Mouse (Mus musculus): ENCODE results near the gene Gm6358. TPM values are rescaled to one million over a fixed set of nuclear protein-coding genes. Genes with fewer than 3 reads are reported as not detected.

Gm6358 gene
- polyA plus RNA-seq (2012; rRNA removed; ENCODE audit: low replicate concordance) = not detected in 2 replicates

GRCm38 (mm10) chr16:89140551-89140950 is at the start of gene Gm6358:
Gene Gm6358, plus strand, starts transcription at chr16:89140851.

GRCm38 (mm10) chr16:89150786-89151185 is 10.1 kb downstream of the Gm6358 start, which contains the start of gene Gm10061:
Gene Gm10061, plus strand, starts transcription at chr16:89151086.

GRCm38 (mm10) chr16:89157652-89158051 is 17.0 kb downstream of the Gm6358 start, which contains the start of gene Gm9789:
Gene Gm9789, plus strand, starts transcription at chr16:89157952.

GRCm38 (mm10) chr16:89169190-89169589 is 28.5 kb downstream of the Gm6358 start, which contains the start of gene Gm7735:
Gene Gm7735, plus strand, starts transcription at chr16:89169490.

GRCm38 (mm10) chr16:89174435-89174834 is 33.8 kb downstream of the Gm6358 start, which contains the start of gene 1110057P08Rik:
Gene 1110057P08Rik, plus strand, starts transcription at chr16:89174735.

Other genes starting within 250 kb of the Gm6358 start
- not detected in 2 replicates for gene Krtap19-5, start 244.4 kb upstream of the Gm6358 start, polyA plus RNA-seq (2012; rRNA removed; ENCODE audit: low replicate concordance)
- not detected in 2 replicates for gene Krtap19-9b, start 208.6 kb upstream of the Gm6358 start, polyA plus RNA-seq (2012; rRNA removed; ENCODE audit: low replicate concordance)
- not detected in 2 replicates for gene Krtap16-3, start 178.0 kb upstream of the Gm6358 start, polyA plus RNA-seq (2012; rRNA removed; ENCODE audit: low replicate concordance)
- not detected in 2 replicates for gene Krtap22-2, start 130.1 kb upstream of the Gm6358 start, polyA plus RNA-seq (2012; rRNA removed; ENCODE audit: low replicate concordance)
- not detected in 2 replicates for gene Gm10229, start 125.6 kb upstream of the Gm6358 start, polyA plus RNA-seq (2012; rRNA removed; ENCODE audit: low replicate concordance)
- gene Krtap6-1, start 109.2 kb upstream of the Gm6358 start, polyA plus RNA-seq (2012; rRNA removed; ENCODE audit: low replicate concordance) = not detected in 2 replicates
- gene Gm10228, start 99.4 kb upstream of the Gm6358 start, polyA plus RNA-seq (2012; rRNA removed; ENCODE audit: low replicate concordance) = not detected in 2 replicates
- gene Krtap6-5, start 93.0 kb upstream of the Gm6358 start, polyA plus RNA-seq (2012; rRNA removed; ENCODE audit: low replicate concordance) = not detected in 2 replicates
- not detected in 2 replicates for gene 1110025L11Rik, start 76.8 kb upstream of the Gm6358 start, polyA plus RNA-seq (2012; rRNA removed; ENCODE audit: low replicate concordance)
- not detected in 2 replicates for gene Krtap6-3, start 56.8 kb upstream of the Gm6358 start, polyA plus RNA-seq (2012; rRNA removed; ENCODE audit: low replicate concordance)
- gene Gm10061, start 10.2 kb downstream of the Gm6358 start, polyA plus RNA-seq (2012; rRNA removed; ENCODE audit: low replicate concordance) = not detected in 2 replicates
- gene Gm9789, start 17.1 kb downstream of the Gm6358 start, polyA plus RNA-seq (2012; rRNA removed; ENCODE audit: low replicate concordance) = not detected in 2 replicates
- not detected in 2 replicates for gene Gm7735, start 28.6 kb downstream of the Gm6358 start, polyA plus RNA-seq (2012; rRNA removed; ENCODE audit: low replicate concordance)
- not detected in 2 replicates for gene 1110057P08Rik, start 33.9 kb downstream of the Gm6358 start, polyA plus RNA-seq (2012; rRNA removed; ENCODE audit: low replicate concordance)
- not detected in 2 replicates for gene Krtap20-2, start 65.0 kb downstream of the Gm6358 start, polyA plus RNA-seq (2012; rRNA removed; ENCODE audit: low replicate concordance)